Mouse (Mus musculus): ENCODE measurements around the gene Urah. TPM values are rescaled to one million over a fixed set of nuclear protein-coding genes. Genes with fewer than 3 reads are reported as not detected.

Gene Urah
- polyA plus RNA-seq, 1 experiment from 2014 or later: 0.49 TPM

GRCm38 (mm10) chr7:140848591-140848990 is 13.8 kb downstream of the Urah start:
- H3K9ac ChIP-seq (replicated peaks; ENCODE audit: low read length): no peak overlapping the region
- H3K27ac ChIP-seq (ENCODE audit: low read length): no peak overlapping the region
- H3K36me3 ChIP-seq (ENCODE audit: insufficient read depth, low read length): peaks cover 22% of the 10 kb centered on the region
- no peak overlapping the region for H3K4me3 ChIP-seq (ENCODE audit: low read length)
- 88% methylated on average over 10 of the region's 10 CpGs for WGBS
- H3K4me1 ChIP-seq (ENCODE audit: insufficient read depth, low read length): 0 out of 2 replicates have a peak, but pooled peaks cover 2% of the 10 kb centered on the region
- no peaks in the 10 kb centered on the region for H3K27me3 ChIP-seq (ENCODE audit: insufficient read depth, low read length)
- H3K9me3 ChIP-seq (ENCODE audit: low read length): no peaks in the 10 kb centered on the region
- no peak overlapping the region for H3K4me2 ChIP-seq (replicated peaks; ENCODE audit: low read depth, low read length)
- ATAC-seq (ENCODE audit: low FRiP score, low TSS enrichment): no peak

DNA sequence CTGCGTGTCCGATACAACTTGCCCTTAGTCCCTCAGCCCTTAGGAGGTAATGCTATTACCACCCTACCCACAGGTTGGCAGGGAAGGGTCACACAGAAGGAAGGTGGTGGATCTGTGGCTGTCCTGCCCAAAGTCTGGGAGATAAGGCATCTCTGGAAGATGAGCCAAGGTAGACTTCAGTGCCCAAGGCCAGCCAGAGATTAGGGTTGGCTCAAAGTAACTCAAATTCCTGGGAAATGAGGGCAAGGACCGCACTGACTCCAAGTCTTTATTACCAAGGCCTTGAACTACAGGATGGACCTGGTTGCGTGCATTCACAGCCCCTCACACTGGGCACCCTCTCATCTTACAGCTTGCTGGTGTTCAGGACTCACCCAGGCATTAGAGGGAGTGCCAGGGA is 17.1 kb downstream of the Urah start:
- Histone ChIP-seq H3K9ac (replicated peaks; ENCODE audit: low read length) (no peak overlapping the region), H3K4me3 (ENCODE audit: low read length) (no peak overlapping the region), H3K36me3 (ENCODE audit: insufficient read depth, low read length) (peaks cover 29% of the 10 kb centered on the region), H3K27ac (ENCODE audit: low read length) (no peak overlapping the region), H3K9me3 (ENCODE audit: low read length) (no peaks in the 10 kb centered on the region), H3K27me3 (ENCODE audit: insufficient read depth, low read length) (no peaks in the 10 kb centered on the region), H3K4me2 (replicated peaks; ENCODE audit: low read depth, low read length) (no peak overlapping the region), H3K4me1 (ENCODE audit: insufficient read depth, low read length) (peaks cover 9% of the 10 kb centered on the region)
- 90% methylated on average over 4 of the region's 4 CpGs for WGBS
- no peak for ATAC-seq (ENCODE audit: low FRiP score, low TSS enrichment)

DNA sequence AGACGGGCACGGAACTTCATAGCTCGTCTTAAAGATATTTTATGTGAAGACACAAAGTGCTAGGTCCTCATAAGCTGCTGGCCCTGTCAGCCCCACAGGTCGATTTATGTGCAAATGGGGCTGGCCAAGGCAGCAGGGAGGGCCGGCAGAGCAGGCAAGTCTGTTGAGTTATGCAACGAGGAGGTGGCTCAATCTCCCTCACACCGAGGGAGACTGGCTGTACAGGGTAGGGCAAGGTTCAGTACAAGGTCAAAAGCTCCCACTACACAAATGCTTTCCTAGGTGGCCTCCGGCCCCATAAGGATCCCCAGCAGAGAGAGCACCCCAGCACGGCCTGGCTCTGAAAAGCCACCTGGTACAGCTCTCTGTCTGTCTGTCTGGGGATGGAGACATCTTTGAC is 18.6 kb downstream of the Urah start:
- no peak overlapping the region for H3K27ac ChIP-seq (ENCODE audit: low read length)
- H3K27me3 ChIP-seq (ENCODE audit: insufficient read depth, low read length): no peaks in the 10 kb centered on the region
- WGBS: 82% methylated on average over 9 of the region's 9 CpGs
- no peak for ATAC-seq (ENCODE audit: low FRiP score, low TSS enrichment)
- no peaks in the 10 kb centered on the region for H3K9me3 ChIP-seq (ENCODE audit: low read length)
- H3K9ac ChIP-seq (replicated peaks; ENCODE audit: low read length): no peak overlapping the region
- no peak overlapping the region for H3K4me3 ChIP-seq (ENCODE audit: low read length)
- no peak overlapping the region for H3K4me2 ChIP-seq (replicated peaks; ENCODE audit: low read depth, low read length)
- H3K4me1 ChIP-seq (ENCODE audit: insufficient read depth, low read length): peaks cover 17% of the 10 kb centered on the region
- peaks cover 29% of the 10 kb centered on the region for H3K36me3 ChIP-seq (ENCODE audit: insufficient read depth, low read length)

DNA sequence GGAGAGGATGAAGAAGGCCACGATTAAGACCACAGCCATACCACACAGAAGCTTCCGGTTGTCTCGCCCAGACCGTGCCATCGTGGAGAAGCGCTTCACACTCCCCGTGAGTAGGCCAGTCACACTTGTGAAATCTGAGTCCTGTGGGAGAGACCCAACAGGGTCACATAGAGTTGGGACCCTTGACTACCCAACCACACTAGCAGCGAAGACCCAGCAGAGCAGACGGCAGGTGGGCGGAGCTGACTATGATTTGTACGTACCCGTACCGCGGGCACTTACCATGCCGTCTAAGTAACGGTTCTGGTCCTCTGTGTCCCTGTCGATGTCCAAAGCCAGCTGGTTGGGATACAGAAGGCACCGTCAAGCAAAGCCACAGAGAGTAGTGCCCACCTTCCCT is 19.7 kb downstream of the Urah start:
- no peak overlapping the region for H3K27ac ChIP-seq (ENCODE audit: low read length)
- ATAC-seq (ENCODE audit: low FRiP score, low TSS enrichment): no peak

GRCm38 (mm10) chr7:140855181-140855580 is 20.4 kb downstream of the Urah start:
- peak overlapping the region; percentile 92 for H3K4me3 ChIP-seq (ENCODE audit: low read length)
- H3K27ac ChIP-seq (ENCODE audit: low read length): no peak overlapping the region
- peaks cover 47% of the 10 kb centered on the region for H3K36me3 ChIP-seq (ENCODE audit: insufficient read depth, low read length)
- peak overlapping the region; percentile 93 for H3K9ac ChIP-seq (replicated peaks; ENCODE audit: low read length)
- peak overlapping the region; percentile 99 for H3K4me2 ChIP-seq (replicated peaks; ENCODE audit: low read depth, low read length)
- H3K9me3 ChIP-seq (ENCODE audit: low read length): no peaks in the 10 kb centered on the region
- H3K27me3 ChIP-seq (ENCODE audit: insufficient read depth, low read length): no peaks in the 10 kb centered on the region
- ATAC-seq (ENCODE audit: low FRiP score, low TSS enrichment): no peak
- 71% methylated on average over 9 of the region's 9 CpGs for WGBS
- H3K4me1 ChIP-seq (ENCODE audit: insufficient read depth, low read length): peaks cover 20% of the 10 kb centered on the region

More for the DNA sequence above, 19.7 kb downstream of the Urah start:
- 87% methylated on average over 18 of the region's 18 CpGs for WGBS
- Histone ChIP-seq H3K9me3 (ENCODE audit: low read length) (no peaks in the 10 kb centered on the region), H3K4me3 (ENCODE audit: low read length) (no peak overlapping the region), H3K9ac (replicated peaks; ENCODE audit: low read length) (no peak overlapping the region), H3K36me3 (ENCODE audit: insufficient read depth, low read length) (peaks cover 40% of the 10 kb centered on the region), H3K27me3 (ENCODE audit: insufficient read depth, low read length) (no peaks in the 10 kb centered on the region), H3K4me2 (replicated peaks; ENCODE audit: low read depth, low read length) (no peak overlapping the region), H3K4me1 (ENCODE audit: insufficient read depth, low read length) (peaks cover 20% of the 10 kb centered on the region)

GRCm38 (mm10) chr7:140855860-140856784 is 21.3 kb downstream of the Urah start, which contains the start of gene Gm45785:
Gene Gm45785 (minus strand): TSS chr7:140856331.
- peak within 1 kb of the TSS; percentile 93 for H3K9ac ChIP-seq (replicated peaks; ENCODE audit: low read length)
- WGBS: 1% methylated on average over 50 of the region's 51 CpGs
- H3K27ac ChIP-seq (ENCODE audit: low read length): peak within 1 kb of the TSS; percentile 91
- H3K27me3 ChIP-seq (ENCODE audit: insufficient read depth, low read length): no peaks in the 10 kb centered on the region
- H3K4me3 ChIP-seq (ENCODE audit: low read length): peak within 1 kb of the TSS; percentile 92
- peak within 1 kb of the TSS; percentile 99 for H3K4me2 ChIP-seq (replicated peaks; ENCODE audit: low read depth, low read length)
- peak; percentile 84 for ATAC-seq (ENCODE audit: low FRiP score, low TSS enrichment)
- no peaks in the 10 kb centered on the region for H3K9me3 ChIP-seq (ENCODE audit: low read length)
- peaks cover 56% of the 10 kb centered on the region for H3K36me3 ChIP-seq (ENCODE audit: insufficient read depth, low read length)
- H3K4me1 ChIP-seq (ENCODE audit: insufficient read depth, low read length): peaks cover 20% of the 10 kb centered on the region

DNA sequence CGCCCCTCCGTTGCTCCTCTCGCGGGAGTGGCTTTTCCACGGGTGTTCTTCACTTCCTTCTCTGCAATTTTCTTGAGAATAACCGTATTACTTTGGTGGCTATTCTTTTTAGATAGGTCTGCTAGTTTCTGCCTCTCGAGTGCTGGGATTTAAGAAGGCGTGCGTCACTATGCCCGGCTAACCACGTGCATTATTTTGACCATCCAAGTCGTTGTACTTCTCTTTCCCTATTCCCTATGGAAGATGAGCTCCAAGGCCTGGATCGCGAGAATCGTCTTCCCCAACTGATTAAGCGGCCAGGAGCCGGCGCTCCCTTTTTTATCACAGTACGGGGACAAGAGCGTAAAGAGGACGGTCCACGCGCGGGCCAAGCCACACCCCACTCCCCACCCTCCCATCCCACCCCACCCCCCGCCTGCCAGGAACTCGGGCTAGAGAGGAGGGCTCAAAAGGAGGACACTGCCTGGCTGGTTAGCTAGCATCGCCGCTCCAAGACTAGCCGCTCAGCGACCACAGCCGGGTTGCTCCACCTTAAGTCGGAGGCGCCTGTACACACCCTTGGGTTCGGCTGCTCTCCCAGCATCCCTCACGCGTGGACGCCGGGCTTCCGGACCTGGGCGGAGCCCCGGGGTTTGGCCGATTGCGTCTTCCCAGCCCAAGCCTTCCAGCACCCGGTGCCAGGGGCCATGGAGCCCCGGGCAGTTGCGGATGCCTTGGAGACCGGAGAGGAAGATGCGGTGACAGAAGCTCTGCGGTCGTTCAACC is 22.1 kb downstream of the Urah start, which contains the start of gene Ric8a:
Gene Ric8a (plus strand): TSS at position 173 of the 765 bp plus-strand sequence.
- peaks cover 57% of the 10 kb centered on the region for H3K36me3 ChIP-seq (ENCODE audit: insufficient read depth, low read length)
- under 1% methylated on average over 50 of the region's 50 CpGs for WGBS
- peak; percentile 86 for ATAC-seq (ENCODE audit: low FRiP score, low TSS enrichment)

GRCm38 (mm10) chr7:140857550-140858505 is 23.0 kb downstream of the Urah start, which contains the start of gene Bet1l:
Gene Bet1l (minus strand): TSS chr7:140857577.
- 31% methylated on average over 40 of the region's 40 CpGs for WGBS
- Histone ChIP-seq H3K9me3 (ENCODE audit: low read length) (no peaks in the 10 kb centered on the region), H3K4me1 (ENCODE audit: insufficient read depth, low read length) (peaks cover 20% of the 10 kb centered on the region), H3K27ac (ENCODE audit: low read length) (peak within 1 kb of the TSS; percentile 91), H3K36me3 (ENCODE audit: insufficient read depth, low read length) (peaks cover 58% of the 10 kb centered on the region), H3K4me3 (ENCODE audit: low read length) (peak within 1 kb of the TSS; percentile 92), H3K4me2 (replicated peaks; ENCODE audit: low read depth, low read length) (peak within 1 kb of the TSS; percentile 99), H3K9ac (replicated peaks; ENCODE audit: low read length) (peak within 1 kb of the TSS; percentile 93), H3K27me3 (ENCODE audit: insufficient read depth, low read length) (no peaks in the 10 kb centered on the region)
- peak; percentile 39; the same call in 1 of the 2 replicates for ATAC-seq (ENCODE audit: low FRiP score, low TSS enrichment)

More for the DNA sequence above, 22.1 kb downstream of the Urah start, which contains the start of gene Ric8a:
- Histone ChIP-seq H3K4me3 (ENCODE audit: low read length) (peak within 1 kb of the TSS; percentile 92), H3K9me3 (ENCODE audit: low read length) (no peaks in the 10 kb centered on the region), H3K4me1 (ENCODE audit: insufficient read depth, low read length) (peaks cover 20% of the 10 kb centered on the region), H3K4me2 (replicated peaks; ENCODE audit: low read depth, low read length) (peak within 1 kb of the TSS; percentile 99), H3K27me3 (ENCODE audit: insufficient read depth, low read length) (no peaks in the 10 kb centered on the region), H3K9ac (replicated peaks; ENCODE audit: low read length) (peak within 1 kb of the TSS; percentile 93), H3K27ac (ENCODE audit: low read length) (peak within 1 kb of the TSS; percentile 91)

DNA sequence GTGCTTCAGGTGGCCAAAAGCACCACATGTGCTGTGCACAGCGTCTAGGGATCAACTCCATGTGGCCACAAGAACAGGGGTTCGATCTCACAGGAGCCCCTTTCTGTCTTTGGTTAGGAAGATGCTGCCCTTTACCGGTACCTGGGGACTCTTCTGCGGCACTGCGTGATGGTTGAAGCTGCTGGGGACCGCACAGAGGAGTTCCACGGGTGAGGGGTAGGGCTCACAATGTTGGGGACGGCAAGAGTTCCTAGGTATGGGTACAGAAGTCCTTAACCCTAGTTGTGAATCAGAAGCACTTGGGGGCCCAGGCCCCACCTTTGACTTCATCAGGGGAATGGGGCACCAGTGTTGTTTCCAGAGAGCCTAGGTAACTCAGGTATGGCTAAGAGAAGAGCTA is 23.9 kb downstream of the Urah start:
- no peak overlapping the region for H3K27ac ChIP-seq (ENCODE audit: low read length)
- 94% methylated on average over 8 of the region's 8 CpGs for WGBS
- ATAC-seq (ENCODE audit: low FRiP score, low TSS enrichment): no peak
- peak overlapping the region; percentile 99 for H3K4me2 ChIP-seq (replicated peaks; ENCODE audit: low read depth, low read length)
- peak overlapping the region; percentile 92; the same call in 1 of the 2 replicates for H3K4me3 ChIP-seq (ENCODE audit: low read length)
- no peaks in the 10 kb centered on the region for H3K27me3 ChIP-seq (ENCODE audit: insufficient read depth, low read length)
- no peaks in the 10 kb centered on the region for H3K9me3 ChIP-seq (ENCODE audit: low read length)
- peaks cover 20% of the 10 kb centered on the region for H3K4me1 ChIP-seq (ENCODE audit: insufficient read depth, low read length)
- H3K9ac ChIP-seq (replicated peaks; ENCODE audit: low read length): peak overlapping the region; percentile 93; the same call in 1 of the 2 replicates
- peaks cover 58% of the 10 kb centered on the region for H3K36me3 ChIP-seq (ENCODE audit: insufficient read depth, low read length)

All from kidney, embryonic 16.5 days (tissue).